Mouse (Mus musculus): Measurements from ENCODE around the gene Grik4. TPM values are rescaled to one million over a fixed set of nuclear protein-coding genes. Genes with fewer than 3 reads are reported as not detected.

Gene Grik4
- polyA plus RNA-seq, 1 experiment from 2014 or later: 0.24 TPM

DNA sequence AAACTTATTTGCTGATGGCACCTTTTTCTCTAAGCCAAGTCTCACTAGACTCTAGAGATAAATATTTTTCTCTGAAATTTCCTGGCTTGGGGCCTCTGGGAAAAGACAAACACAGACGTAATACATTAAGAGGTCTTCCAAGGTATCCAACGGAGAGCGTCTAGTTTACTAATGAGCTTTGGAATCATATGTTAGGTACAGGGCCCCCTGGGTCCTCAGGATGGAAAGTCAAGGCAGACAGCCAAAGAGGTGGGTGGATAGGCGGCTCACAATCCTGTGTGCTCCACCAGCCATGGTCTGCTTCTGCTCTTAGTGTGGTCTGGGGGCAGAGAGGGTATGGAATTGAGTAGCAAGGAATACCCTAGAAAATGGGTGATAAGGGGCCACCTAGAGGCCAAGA, 223.1 kb downstream of the Grik4 start:
- Histone ChIP-seq H3K9me3 (replicated peaks; ENCODE audit: control insufficient read depth, low read length) (no peaks in the 10 kb centered on the region), H3K4me1 (ENCODE audit: control insufficient read depth, insufficient read depth, low read length) (no peaks in the 10 kb centered on the region), H3K36me3 (ENCODE audit: control insufficient read depth, insufficient read depth) (no peaks in the 10 kb centered on the region), H3K27me3 (ENCODE audit: control insufficient read depth, insufficient read depth, low read length) (no peaks in the 10 kb centered on the region; the same call in 1 of the 2 replicates), H3K9ac (ENCODE audit: low read length) (no peak overlapping the region), H3K4me3 (ENCODE audit: low read length) (no peak overlapping the region), H3K4me2 (ENCODE audit: low read depth, low read length) (no peak overlapping the region), H3K27ac (ENCODE audit: low read length) (no peak overlapping the region)
- ATAC-seq (replicated peaks; ENCODE audit: extremely low read depth, insufficient read depth, low FRiP score): no peak
- 78% methylated on average over 4 of the region's 4 CpGs for WGBS

- ATAC-seq (replicated peaks; ENCODE audit: extremely low read depth, insufficient read depth, low FRiP score): no peak
- 66% methylated on average over 8 of the region's 8 CpGs for WGBS
These were observed 230.4 kb downstream of the Grik4 start for GRCm38 (mm10) chr9:42713912-42714311.

GRCm38 (mm10) chr9:42705848-42706247, 238.4 kb downstream of the Grik4 start:
- H3K9me3 ChIP-seq (replicated peaks; ENCODE audit: control insufficient read depth, low read length): no peaks in the 10 kb centered on the region
- H3K4me2 ChIP-seq (ENCODE audit: low read depth, low read length): no peak overlapping the region
- peaks cover 3% of the 10 kb centered on the region; the same call in 1 of the 2 replicates for H3K27me3 ChIP-seq (ENCODE audit: control insufficient read depth, insufficient read depth, low read length)
- no peak overlapping the region for H3K9ac ChIP-seq (ENCODE audit: low read length)
- no peak overlapping the region for H3K27ac ChIP-seq (ENCODE audit: low read length)
- ATAC-seq (replicated peaks; ENCODE audit: extremely low read depth, insufficient read depth, low FRiP score): no peak
- 74% methylated on average over 7 of the region's 7 CpGs for WGBS
- H3K36me3 ChIP-seq (ENCODE audit: control insufficient read depth, insufficient read depth): no peaks in the 10 kb centered on the region
- no peak overlapping the region for H3K4me3 ChIP-seq (ENCODE audit: low read length)
- H3K4me1 ChIP-seq (ENCODE audit: control insufficient read depth, insufficient read depth, low read length): peaks cover 4% of the 10 kb centered on the region; the same call in 1 of the 2 replicates

More at GRCm38 (mm10) chr9:42713912-42714311, 230.4 kb downstream of the Grik4 start:
- Histone ChIP-seq H3K4me1 (ENCODE audit: control insufficient read depth, insufficient read depth, low read length) (no peaks in the 10 kb centered on the region), H3K36me3 (ENCODE audit: control insufficient read depth, insufficient read depth) (no peaks in the 10 kb centered on the region), H3K9ac (ENCODE audit: low read length) (no peak overlapping the region), H3K27ac (ENCODE audit: low read length) (no peak overlapping the region), H3K27me3 (ENCODE audit: control insufficient read depth, insufficient read depth, low read length) (no peaks in the 10 kb centered on the region; the same call in 1 of the 2 replicates), H3K4me2 (ENCODE audit: low read depth, low read length) (no peak overlapping the region), H3K9me3 (replicated peaks; ENCODE audit: control insufficient read depth, low read length) (no peaks in the 10 kb centered on the region), H3K4me3 (ENCODE audit: low read length) (no peak overlapping the region)

DNA sequence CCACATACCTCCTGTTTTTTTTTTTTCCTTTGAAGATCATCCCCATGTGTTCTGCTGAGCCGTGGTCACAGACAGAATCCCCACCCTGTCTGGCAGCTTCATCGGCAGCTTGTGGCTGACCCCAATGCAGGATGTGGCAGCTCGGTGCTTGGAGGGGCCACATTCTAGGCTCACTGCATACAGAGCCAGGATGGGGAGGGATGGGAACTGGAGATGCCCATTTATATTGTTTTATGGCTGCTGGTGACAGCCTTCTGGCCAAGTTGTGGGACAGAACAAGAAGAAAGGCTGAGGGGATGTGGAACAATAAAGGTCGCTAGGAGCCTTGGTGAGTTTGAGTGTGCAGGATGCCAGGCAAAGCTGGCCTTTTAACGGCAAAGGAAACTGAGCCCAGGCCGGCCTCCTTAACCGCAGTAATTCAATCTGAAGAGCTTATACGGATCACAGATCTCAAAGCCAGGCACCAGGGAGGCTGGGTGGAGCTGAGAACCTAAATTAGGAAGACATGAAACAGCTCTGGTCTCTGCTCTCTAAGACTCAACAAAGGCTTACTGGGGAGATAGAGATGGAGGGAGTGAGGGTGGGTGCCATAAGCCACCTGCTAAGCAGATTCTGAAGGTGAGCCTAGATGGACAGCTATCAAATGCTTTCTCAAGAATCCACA, 241.0 kb downstream of the Grik4 start:
- H3K36me3 ChIP-seq (ENCODE audit: control insufficient read depth, insufficient read depth): no peaks in the 10 kb centered on the region
- no peaks in the 10 kb centered on the region for H3K9me3 ChIP-seq (replicated peaks; ENCODE audit: control insufficient read depth, low read length)
- no peak overlapping the region for H3K4me3 ChIP-seq (ENCODE audit: low read length)
- H3K27me3 ChIP-seq (ENCODE audit: control insufficient read depth, insufficient read depth, low read length): peaks cover 3% of the 10 kb centered on the region; the same call in 1 of the 2 replicates
- no peak overlapping the region for H3K27ac ChIP-seq (ENCODE audit: low read length)
- 43% methylated on average over 8 of the region's 8 CpGs for WGBS
- H3K4me2 ChIP-seq (ENCODE audit: low read depth, low read length): peak overlapping the region; percentile 37; the same call in 1 of the 2 replicates
- H3K9ac ChIP-seq (ENCODE audit: low read length): no peak overlapping the region
- ATAC-seq (replicated peaks; ENCODE audit: extremely low read depth, insufficient read depth, low FRiP score): no peak
- H3K4me1 ChIP-seq (ENCODE audit: control insufficient read depth, insufficient read depth, low read length): peaks cover 4% of the 10 kb centered on the region; the same call in 1 of the 2 replicates

- whole genome bisulfite sequencing: 66% methylated on average over 11 of the region's 11 CpGs
- no peak overlapping the region for H3K9ac ChIP-seq (ENCODE audit: low read length)
- ATAC-seq (replicated peaks; ENCODE audit: extremely low read depth, insufficient read depth, low FRiP score): no peak; the same call in 1 of the 2 replicates
- no peak overlapping the region for H3K4me3 ChIP-seq (ENCODE audit: low read length)
- no peak overlapping the region for H3K27ac ChIP-seq (ENCODE audit: low read length)
- peaks cover 3% of the 10 kb centered on the region; the same call in 1 of the 2 replicates for H3K27me3 ChIP-seq (ENCODE audit: control insufficient read depth, insufficient read depth, low read length)
- H3K36me3 ChIP-seq (ENCODE audit: control insufficient read depth, insufficient read depth): no peaks in the 10 kb centered on the region
- H3K9me3 ChIP-seq (replicated peaks; ENCODE audit: control insufficient read depth, low read length): no peaks in the 10 kb centered on the region
- H3K4me2 ChIP-seq (ENCODE audit: low read depth, low read length): peak overlapping the region; percentile 37; the same call in 1 of the 2 replicates
- peaks cover 4% of the 10 kb centered on the region; the same call in 1 of the 2 replicates for H3K4me1 ChIP-seq (ENCODE audit: control insufficient read depth, insufficient read depth, low read length)
These were observed 241.8 kb downstream of the Grik4 start for GRCm38 (mm10) chr9:42702231-42703132.

DNA sequence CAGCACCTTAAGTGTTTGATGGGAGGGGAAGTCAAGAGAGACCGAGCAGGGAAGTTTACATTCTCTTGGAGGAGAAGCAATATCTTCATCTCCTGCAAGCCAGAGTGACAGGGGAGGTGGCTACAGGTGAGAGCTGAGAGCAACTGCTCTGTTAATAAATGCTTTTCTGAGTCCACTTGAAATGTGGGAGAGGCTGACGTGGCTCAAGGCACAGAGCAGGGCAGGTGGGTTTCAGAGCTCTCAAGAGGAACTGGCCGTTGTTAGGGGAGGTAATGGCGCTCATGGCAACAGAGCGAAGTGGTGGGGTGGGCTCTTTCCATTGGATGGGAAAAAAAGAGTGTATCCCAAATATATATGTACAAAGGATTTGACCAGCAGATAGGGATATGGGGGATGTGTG, 242.6 kb downstream of the Grik4 start:
- no peaks in the 10 kb centered on the region for H3K9me3 ChIP-seq (replicated peaks; ENCODE audit: control insufficient read depth, low read length)
- H3K4me3 ChIP-seq (ENCODE audit: low read length): no peak overlapping the region
- no peaks in the 10 kb centered on the region for H3K36me3 ChIP-seq (ENCODE audit: control insufficient read depth, insufficient read depth)
- 82% methylated on average over 5 of the region's 5 CpGs for WGBS
- H3K4me2 ChIP-seq (ENCODE audit: low read depth, low read length): no peak overlapping the region
- no peak overlapping the region for H3K27ac ChIP-seq (ENCODE audit: low read length)
- H3K9ac ChIP-seq (ENCODE audit: low read length): no peak overlapping the region
- peaks cover 4% of the 10 kb centered on the region; the same call in 1 of the 2 replicates for H3K4me1 ChIP-seq (ENCODE audit: control insufficient read depth, insufficient read depth, low read length)
- H3K27me3 ChIP-seq (ENCODE audit: control insufficient read depth, insufficient read depth, low read length): peaks cover 3% of the 10 kb centered on the region; the same call in 1 of the 2 replicates
- no peak for ATAC-seq (replicated peaks; ENCODE audit: extremely low read depth, insufficient read depth, low FRiP score)

DNA sequence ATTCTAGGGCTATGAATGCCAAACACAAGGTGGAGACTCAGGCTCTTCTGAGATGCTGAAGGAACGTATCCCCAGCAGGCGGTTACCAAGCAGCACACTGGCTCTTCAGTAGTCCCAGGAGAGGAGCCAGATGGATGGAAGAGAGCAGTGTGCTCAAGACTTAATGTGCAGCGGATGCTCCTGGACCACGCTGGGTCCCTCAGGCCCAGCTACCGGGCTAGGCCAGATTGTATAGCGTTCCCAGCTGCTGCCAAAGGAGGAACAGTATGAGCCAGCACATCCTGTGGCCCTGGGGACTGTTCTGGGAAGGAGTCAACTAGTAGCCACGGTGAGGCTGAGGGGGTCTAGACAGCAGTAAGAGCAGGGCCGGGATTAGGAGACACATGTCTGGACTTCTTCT, 251.3 kb downstream of the Grik4 start:
- Histone ChIP-seq H3K4me2 (ENCODE audit: low read depth, low read length) (no peak overlapping the region), H3K4me3 (ENCODE audit: low read length) (no peak overlapping the region), H3K9me3 (replicated peaks; ENCODE audit: control insufficient read depth, low read length) (peaks cover 4% of the 10 kb centered on the region; the same call in 1 of the 2 replicates), H3K27me3 (ENCODE audit: control insufficient read depth, insufficient read depth, low read length) (no peaks in the 10 kb centered on the region), H3K27ac (ENCODE audit: low read length) (no peak overlapping the region), H3K36me3 (ENCODE audit: control insufficient read depth, insufficient read depth) (no peaks in the 10 kb centered on the region), H3K9ac (ENCODE audit: low read length) (no peak overlapping the region), H3K4me1 (ENCODE audit: control insufficient read depth, insufficient read depth, low read length) (no peaks in the 10 kb centered on the region)
- no peak; the same call in 1 of the 2 replicates for ATAC-seq (replicated peaks; ENCODE audit: extremely low read depth, insufficient read depth, low FRiP score)
- WGBS: 74% methylated on average over 8 of the region's 8 CpGs

DNA sequence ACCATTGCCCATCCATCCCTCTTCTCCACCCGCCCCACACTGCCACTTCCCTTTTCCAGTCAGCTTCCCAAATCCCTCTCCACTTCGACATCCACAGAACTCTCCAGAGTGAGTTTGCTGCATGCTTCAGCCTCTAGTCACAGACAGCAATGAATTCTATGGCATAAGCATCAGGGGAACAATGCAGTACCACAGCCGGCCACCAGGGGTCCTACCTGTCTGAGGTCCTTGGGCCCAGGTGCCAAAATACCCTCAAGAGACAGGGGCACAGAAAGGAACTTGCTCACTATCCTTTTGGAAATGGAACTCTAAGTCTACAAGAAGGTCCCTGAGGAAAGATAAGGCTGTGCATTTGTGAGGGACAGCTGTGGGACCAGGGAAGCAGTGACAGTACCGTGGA, 256.1 kb downstream of the Grik4 start:
- H3K27me3 ChIP-seq (ENCODE audit: control insufficient read depth, insufficient read depth, low read length): no peaks in the 10 kb centered on the region
- H3K27ac ChIP-seq (ENCODE audit: low read length): no peak overlapping the region
- H3K4me1 ChIP-seq (ENCODE audit: control insufficient read depth, insufficient read depth, low read length): no peaks in the 10 kb centered on the region
- H3K36me3 ChIP-seq (ENCODE audit: control insufficient read depth, insufficient read depth): no peaks in the 10 kb centered on the region
- no peak overlapping the region for H3K9ac ChIP-seq (ENCODE audit: low read length)
- H3K9me3 ChIP-seq (replicated peaks; ENCODE audit: control insufficient read depth, low read length): no peaks in the 10 kb centered on the region
- no peak overlapping the region for H3K4me2 ChIP-seq (ENCODE audit: low read depth, low read length)
- no peak for ATAC-seq (replicated peaks; ENCODE audit: extremely low read depth, insufficient read depth, low FRiP score)
- WGBS: 29% methylated on average over 4 of the region's 4 CpGs
- H3K4me3 ChIP-seq (ENCODE audit: low read length): no peak overlapping the region

DNA sequence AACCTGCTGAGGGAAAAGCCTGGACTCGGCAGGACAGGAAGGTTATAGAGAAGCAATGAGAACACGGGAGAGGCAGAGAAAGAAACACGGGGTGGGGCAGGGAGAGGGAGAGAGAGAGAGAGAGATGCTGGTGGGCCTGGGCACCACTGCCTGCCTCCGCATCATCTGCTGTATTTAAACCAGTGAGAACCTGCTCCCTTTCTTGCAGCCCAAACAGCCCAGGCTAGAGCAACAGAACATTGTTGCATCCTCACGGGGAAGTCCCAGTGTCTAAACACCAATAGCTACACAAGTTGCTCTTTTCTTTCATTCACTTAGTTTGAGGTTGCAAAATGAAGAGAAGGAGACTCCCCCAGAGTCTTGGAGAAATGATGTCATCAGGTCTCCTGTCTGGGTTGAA, 258.2 kb downstream of the Grik4 start:
- H3K4me1 ChIP-seq (ENCODE audit: control insufficient read depth, insufficient read depth, low read length): no peaks in the 10 kb centered on the region
- H3K27ac ChIP-seq (ENCODE audit: low read length): no peak overlapping the region
- H3K4me3 ChIP-seq (ENCODE audit: low read length): no peak overlapping the region
- ATAC-seq (replicated peaks; ENCODE audit: extremely low read depth, insufficient read depth, low FRiP score): no peak
- H3K9ac ChIP-seq (ENCODE audit: low read length): no peak overlapping the region
- no peak overlapping the region for H3K4me2 ChIP-seq (ENCODE audit: low read depth, low read length)
- no peaks in the 10 kb centered on the region for H3K9me3 ChIP-seq (replicated peaks; ENCODE audit: control insufficient read depth, low read length)
- no peaks in the 10 kb centered on the region for H3K27me3 ChIP-seq (ENCODE audit: control insufficient read depth, insufficient read depth, low read length)
- 73% methylated on average over 5 of the region's 5 CpGs for WGBS
- H3K36me3 ChIP-seq (ENCODE audit: control insufficient read depth, insufficient read depth): no peaks in the 10 kb centered on the region
